ENCODE assay signal across 8 mouse cellular contexts in the genomic region with DNA sequence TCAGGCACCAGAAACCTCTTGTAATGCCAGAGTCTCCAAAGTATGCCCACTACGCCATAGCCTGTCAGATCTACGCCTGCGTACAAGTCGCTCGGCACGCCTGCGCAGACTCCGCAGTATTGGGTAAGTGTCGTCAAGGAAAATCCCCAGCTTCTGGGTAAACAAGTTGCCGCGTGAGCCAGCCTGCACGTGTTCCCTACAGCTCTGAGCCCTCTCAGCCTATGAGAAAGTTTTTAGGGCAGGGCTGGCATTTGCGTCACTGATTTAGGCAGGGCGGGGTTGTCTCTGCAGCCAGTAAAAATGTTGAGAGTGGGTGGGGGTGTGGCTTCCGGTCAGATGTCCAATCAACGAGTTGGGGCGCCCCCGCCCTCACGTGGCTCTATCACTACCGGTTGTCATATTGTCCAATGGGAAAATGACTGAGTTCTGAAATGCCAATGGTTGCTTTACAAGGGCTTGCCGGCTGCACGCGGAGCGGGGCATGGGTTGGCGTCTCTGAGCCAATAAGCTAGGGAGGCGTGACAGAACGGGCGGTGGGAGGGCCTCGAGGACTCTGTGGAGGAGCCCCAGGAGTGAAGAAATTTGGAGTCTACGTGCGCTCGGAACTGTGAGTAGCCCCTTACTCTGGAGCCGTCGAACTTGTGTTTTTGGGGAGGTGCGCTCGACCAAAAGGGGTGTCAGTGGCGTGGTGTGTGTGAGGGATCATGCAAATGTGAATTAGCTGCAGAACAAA. TPM values are rescaled to one million over a fixed set of nuclear protein-coding genes. Genes with fewer than 3 reads are reported as not detected.
A peak's percentile ranks its signal among the peaks of the same experiment; 100 is the strongest.
DNase-seq lines count a peak whose midpoint lies in the region; ATAC-seq and TF ChIP-seq lines count a peak whose summit lies in the region.

A gene (plus strand): TSS at position 521 of the 733 bp plus-strand sequence.

- DNase-seq in A20 (ENCODE audit: low read depth, low spot score) = peak; percentile 99
- DNase-seq in heart, adult 9 months (ENCODE audit: low spot score in 2 of 2) = peak; percentile 100
- DNase-seq in liver = peak; percentile 98
- DNase-seq in spleen, postnatal 4 days (ENCODE audit: low spot score in 2 of 2) = peak; percentile 95 to 97

- TF ChIP-seq POLR2A in bone marrow macrophage, adult 2 months (IDR thresholded peaks at IDR 0.05; ENCODE audit: borderline replicate concordance, low read depth, low read length) = no peak
- TF ChIP-seq POLR2A in embryonic fibroblast, embryonic 13.5 days (IDR thresholded peaks at IDR 0.05; ENCODE audit: low read depth, low read length) = peak; percentile 78

- peak within 1 kb of the TSS; percentile 74 for H3K9ac ChIP-seq in kidney, embryonic 14.5 days (ENCODE audit: low read depth, low read length)

- ATAC-seq in kidney, embryonic 14.5 days (ENCODE audit: low FRiP score, low TSS enrichment) = peak; percentile 92
- peak; percentile 50 for ATAC-seq in monocyte, adult 5-6 weeks (replicated peaks; ENCODE audit: insufficient number of reproducible peaks, low FRiP score, low TSS enrichment, poor library complexity, severe bottlenecking)

- peak within 1 kb of the TSS; percentile 95 for H3K4me2 ChIP-seq in kidney, embryonic 14.5 days (replicated peaks; ENCODE audit: low read depth, low read length)

- no peaks in the 10 kb centered on the region for H3K27me3 ChIP-seq in kidney, embryonic 14.5 days (ENCODE audit: control insufficient read depth, insufficient read depth, low read length)

- no peak for TF ChIP-seq CTCF in bone marrow macrophage, adult 2 months (IDR thresholded peaks at IDR 0.05; ENCODE audit: low read depth, low read length)
- TF ChIP-seq CTCF in embryonic fibroblast, embryonic 13.5 days (IDR thresholded peaks at IDR 0.05; ENCODE audit: borderline replicate concordance, insufficient read depth, low read length) = no peak

- peak within 1 kb of the TSS; percentile 77 for H3K4me3 ChIP-seq in bone marrow macrophage, adult 2 months (ENCODE audit: insufficient read depth, low read length)
- H3K4me3 ChIP-seq in embryonic fibroblast, embryonic 13.5 days (ENCODE audit: insufficient read depth, low read length) = peak within 1 kb of the TSS; percentile 68
- peak within 1 kb of the TSS; percentile 62 for H3K4me3 ChIP-seq in kidney, embryonic 14.5 days (ENCODE audit: low read length)

- peak within 1 kb of the TSS; percentile 79 for H3K27ac ChIP-seq in bone marrow macrophage, adult 2 months (ENCODE audit: insufficient read depth, low read depth, low read length)
- peak within 1 kb of the TSS; percentile 72 for H3K27ac ChIP-seq in embryonic fibroblast, embryonic 13.5 days (ENCODE audit: insufficient read depth, low read length)
- peak within 1 kb of the TSS; percentile 89 for H3K27ac ChIP-seq in kidney, embryonic 14.5 days (ENCODE audit: low read depth, low read length)

- H3K36me3 ChIP-seq in kidney, embryonic 14.5 days (ENCODE audit: control insufficient read depth, insufficient read depth, low read length) = peaks cover 28% of the 10 kb centered on the region

- no peaks in the 10 kb centered on the region for H3K9me3 ChIP-seq in kidney, embryonic 14.5 days (ENCODE audit: control insufficient read depth, low read length)

- under 1% methylated on average over 37 of the region's 37 CpGs for WGBS in kidney, embryonic 14.5 days

- H3K4me1 ChIP-seq in bone marrow macrophage, adult 2 months (ENCODE audit: control insufficient read depth, insufficient read depth, low read length) = peaks cover 22% of the 10 kb centered on the region
- peaks cover 11% of the 10 kb centered on the region for H3K4me1 ChIP-seq in embryonic fibroblast, embryonic 13.5 days (ENCODE audit: control insufficient read depth, insufficient read depth, low read length)
- peaks cover 51% of the 10 kb centered on the region for H3K4me1 ChIP-seq in kidney, embryonic 14.5 days (ENCODE audit: control insufficient read depth, insufficient read depth, low read length)

RNA-seq across cellular contexts. Expression of the gene that starts here (rescaled TPM):
- 24.7 and 35.9 TPM in 2 replicates for polyA plus RNA-seq in bone marrow macrophage, adult 2 months (2012; ENCODE audit: insufficient read depth, insufficient read length, missing spikeins)
- 23.1 and 30.9 TPM in 2 replicates for polyA plus RNA-seq in embryonic fibroblast, embryonic 13.5 days (2011; ENCODE audit: insufficient read length, low read depth, missing spikeins)
- 6.1 and 8.9 TPM in 2 replicates for polyA plus RNA-seq in kidney, embryonic 14.5 days (2014; fragmentation: Nextera tagmentation; extraction: Ambion mirVana)
- total RNA-seq in monocyte, adult 5-6 weeks (2017) = 44.9 to 89.7 TPM (median 81.1 TPM) in 3 replicates

Comparison
In these comparisons a context has a peak if more than half of its experiments do, and no peak if none do; other contexts are left out.
1. Peak in every context shown above with its lines: DNase-seq, ATAC-seq, H3K4me3 ChIP-seq and H3K27ac ChIP-seq.